Mouse (Mus musculus): ENCODE data around the gene Selenos.

GRCm38 (mm10) chr7:66088077-66088476 is 8.6 kb downstream of the Selenos start:
- no peak for TF ChIP-seq POLR2A (IDR thresholded peaks at IDR 0.05; ENCODE audit: insufficient read length, low read depth)
- no peak for TF ChIP-seq USF1 (IDR thresholded peaks at IDR 0.05; ENCODE audit: low read depth)
- no peak for TF ChIP-seq E2F4 (IDR thresholded peaks at IDR 0.05; ENCODE audit: insufficient read depth)
- TF ChIP-seq TCF12 (IDR thresholded peaks at IDR 0.05; ENCODE audit: insufficient read depth, poor library complexity, severe bottlenecking), result no peak
- TF ChIP-seq MYOD1 (IDR thresholded peaks at IDR 0.05; ENCODE audit: control insufficient read depth in 1 of 3, insufficient read length in 2 of 3, low read depth in 2 of 3), result no peak
- TF ChIP-seq SRF (IDR thresholded peaks at IDR 0.05; ENCODE audit: control insufficient read depth, insufficient read length, low read depth), result no peak
- no peak for TF ChIP-seq POLR2AphosphoS2 (IDR thresholded peaks at IDR 0.05; ENCODE audit: insufficient read length, low read depth)
- no peak for TF ChIP-seq MAX (IDR thresholded peaks at IDR 0.05; ENCODE audit: low read depth)
- no peak for TF ChIP-seq CEBPB (IDR thresholded peaks at IDR 0.05; ENCODE audit: insufficient read depth, poor library complexity, severe bottlenecking)
